Mouse (Mus musculus) lung, adult 2 months (tissue): ENCODE measurements at regions not wholly inside any gene's neighbourhood (a gene's known extent, or its start where the extent isn't known, plus 50 kb on each side); places are given as distances from the start of the nearest gene placed in this dataset.

Experiments
- CTCF ChIP-seq: fragments of 200-500 bp; IDR thresholded peaks from 2 replicates; pipeline ENCODE4 v1.5.1; 2011; ENCODE audit warnings: mild to moderate bottlenecking, low read length, control low read depth; ENCODE audit not compliant: insufficient read depth
- POLR2A ChIP-seq: fragments of 200-500 bp; IDR thresholded peaks from 2 replicates; pipeline ENCODE4 v1.6.1; 2011; ENCODE audit warnings: low read depth, mild to moderate bottlenecking, control low read depth, low read length, borderline replicate concordance; ENCODE audit errors: extremely low read depth

- TF ChIP-seq POLR2A (no peak), CTCF (no peak)
Measured at GRCm38 (mm10) chr12:29192391-29192790, 335.8 kb upstream of the Myt1l start.
